12 mouse cellular contexts compared by ENCODE assay signal in genomic region chr10:97087286-97087685, GRCm38 (mm10).
DNase-seq lines count a peak whose midpoint lies in the region; ATAC-seq lines count a peak whose summit lies in the region.
"Had no signal": no experiment of that assay in that cellular context is flagged by ENCODE, and none has a peak within 500 bp of the region (broad histone marks: within the 10 kb centered on the region; RNA-seq: fewer than 3 reads in every experiment).

No protein-coding gene starts in this region.

- DNase-seq in hindbrain, embryonic 14.5 days (ENCODE audit: low spot score): no peak
- peak; percentile 65 to 73 for DNase-seq in cerebellum, postnatal 14 days
- DNase-seq in forebrain, embryonic 14.5 days (ENCODE audit: low spot score): peak; percentile 41
- DNase-seq in urinary bladder, postnatal 4 days (ENCODE audit: low spot score in 2 of 2): no peak
- DNase-seq in urinary bladder, adult 2 months (ENCODE audit: low spot score): no peak
- no peak for DNase-seq in adrenal gland, adult 2 months
- DNase-seq: gastrocnemius, postnatal 25 days had no signal

- H3K27me3 ChIP-seq in hindbrain, embryonic 12.5 days: no peaks in the 10 kb centered on the region
- H3K27me3 ChIP-seq in hindbrain, embryonic 14.5 days (ENCODE audit: control insufficient read depth, insufficient read depth, low read length): no peaks in the 10 kb centered on the region
- H3K27me3 ChIP-seq in forebrain, embryonic 14.5 days (replicated peaks; ENCODE audit: control insufficient read depth, insufficient read depth, low read length): no peaks in the 10 kb centered on the region
- H3K27me3 ChIP-seq: heart, embryonic 15.5 days had no signal

- no peaks in the 10 kb centered on the region for H3K36me3 ChIP-seq in hindbrain, embryonic 12.5 days
- no peaks in the 10 kb centered on the region for H3K36me3 ChIP-seq in hindbrain, embryonic 14.5 days (replicated peaks; ENCODE audit: control insufficient read depth, insufficient read depth)
- no peaks in the 10 kb centered on the region for H3K36me3 ChIP-seq in forebrain, embryonic 14.5 days (ENCODE audit: control insufficient read depth, insufficient read depth, low read length)
- H3K36me3 ChIP-seq: heart, embryonic 15.5 days; midbrain, embryonic 10.5 days had no signal

- ATAC-seq in hindbrain, embryonic 12.5 days (ENCODE audit: low FRiP score): 0 out of 2 replicates have a peak, but pooled peaks have one; percentile 29
- no peak for ATAC-seq in hindbrain, embryonic 14.5 days (ENCODE audit: low FRiP score)
- ATAC-seq in cerebellum, adult (ENCODE audit: insufficient number of reproducible peaks, low FRiP score, low TSS enrichment): peak; percentile 97
- ATAC-seq in forebrain, embryonic 14.5 days: peak; percentile 72; the same call in 1 of the 2 replicates
- ATAC-seq: intestine, embryonic 16.5 days had no signal

- WGBS in hindbrain, embryonic 12.5 days: 50% methylated on average over 5 of the region's 5 CpGs
- WGBS in hindbrain, embryonic 14.5 days: 69% methylated on average over 5 of the region's 5 CpGs
- WGBS in forebrain, embryonic 14.5 days: 41% methylated on average over 5 of the region's 5 CpGs

- no peak overlapping the region for H3K4me2 ChIP-seq in hindbrain, embryonic 12.5 days (replicated peaks)
- H3K4me2 ChIP-seq in hindbrain, embryonic 14.5 days (replicated peaks): no peak overlapping the region
- no peak overlapping the region for H3K4me2 ChIP-seq in forebrain, embryonic 14.5 days (ENCODE audit: low read length)
- H3K4me2 ChIP-seq: heart, embryonic 15.5 days had no signal

- H3K4me1 ChIP-seq in hindbrain, embryonic 12.5 days: no peaks in the 10 kb centered on the region
- no peaks in the 10 kb centered on the region for H3K4me1 ChIP-seq in hindbrain, embryonic 14.5 days (replicated peaks; ENCODE audit: control insufficient read depth, insufficient read depth, low read length)
- H3K4me1 ChIP-seq in forebrain, embryonic 14.5 days (ENCODE audit: control insufficient read depth, insufficient read depth, low read length): no peaks in the 10 kb centered on the region
- H3K4me1 ChIP-seq: heart, embryonic 15.5 days; midbrain, embryonic 10.5 days had no signal

- no peak overlapping the region for H3K27ac ChIP-seq in hindbrain, embryonic 12.5 days
- no peak overlapping the region for H3K27ac ChIP-seq in hindbrain, embryonic 14.5 days
- H3K27ac ChIP-seq in forebrain, embryonic 14.5 days (ENCODE audit: low read depth, low read length): no peak overlapping the region
- H3K27ac ChIP-seq: heart, embryonic 15.5 days; midbrain, embryonic 10.5 days had no signal

- H3K4me3 ChIP-seq in hindbrain, embryonic 12.5 days: no peak overlapping the region
- no peak overlapping the region for H3K4me3 ChIP-seq in hindbrain, embryonic 14.5 days (replicated peaks; ENCODE audit: low read length)
- no peak overlapping the region for H3K4me3 ChIP-seq in forebrain, embryonic 14.5 days (ENCODE audit: low read depth, low read length)
- H3K4me3 ChIP-seq: heart, embryonic 15.5 days; midbrain, embryonic 10.5 days had no signal

- no peak overlapping the region for H3K9ac ChIP-seq in hindbrain, embryonic 12.5 days
- no peak overlapping the region for H3K9ac ChIP-seq in hindbrain, embryonic 14.5 days
- H3K9ac ChIP-seq in forebrain, embryonic 14.5 days (ENCODE audit: low read length): no peak overlapping the region
- H3K9ac ChIP-seq: heart, embryonic 15.5 days had no signal

- no peaks in the 10 kb centered on the region for H3K9me3 ChIP-seq in hindbrain, embryonic 12.5 days (replicated peaks)
- H3K9me3 ChIP-seq in hindbrain, embryonic 14.5 days (ENCODE audit: control insufficient read depth, low read length): no peaks in the 10 kb centered on the region
- no peaks in the 10 kb centered on the region for H3K9me3 ChIP-seq in forebrain, embryonic 14.5 days (replicated peaks; ENCODE audit: control insufficient read depth, low read length)
- H3K9me3 ChIP-seq: heart, embryonic 15.5 days; midbrain, embryonic 10.5 days had no signal

Comparison
In these comparisons a context has a peak if more than half of its experiments do, and no peak if none do; other contexts are left out.
1. DNase-seq: peak in cerebellum, postnatal 14 days (2 of 2) and forebrain, embryonic 14.5 days (single experiment); none in hindbrain, embryonic 14.5 days (single experiment), urinary bladder, postnatal 4 days (0 of 2), urinary bladder, adult 2 months (single experiment) and adrenal gland, adult 2 months (single experiment).